Mouse (Mus musculus) adrenal gland (tissue): Measurements from ENCODE around the gene Cmc1.

Experiments used
- intact Hi-C: fragments of 180-260 bp; cut with DNase I; formaldehyde crosslinking; loops from one replicate; pipeline ENCODE4 v1.15.1; 2025
- long read RNA-seq, 2 experiments: library from polyadenylated mRNA; unstranded; transcript quantifications; one replicate each; pipeline ENCODE4 v2.0.0; 2020; ENCODE audit warnings: borderline replicate concordance in 1 of 2; ENCODE audit not compliant: insufficient replicate concordance in 1 of 2

The Cmc1 gene
- long read RNA-seq, experiment 1, transcript Cmc1-201 (4 exons, 1,169 nt): major isoform, 9 of 9 reads
- long read RNA-seq, experiment 1, partial matches to known transcripts: 0 of 9 reads
- long read RNA-seq, experiment 1, other reads (novel, unspliced or antisense): 0 of 9 reads
- long read RNA-seq, experiment 2, transcript Cmc1-201 (4 exons, 1,169 nt): major isoform, 14 of 17 reads
- long read RNA-seq, experiment 2, partial matches to known transcripts: 0 of 17 reads
- long read RNA-seq, experiment 2, other reads (novel, unspliced or antisense): 3 of 17 reads

GRCm38 (mm10) chr9:118149407-118150402 lies at the start of gene Cmc1:
Cmc1 (minus strand) TSS chr9:118150177.
- intact Hi-C loops: loop anchor here (2.0 kb wide), 1 partner anchor 105 kb away; no protein-coding TSS in a partner anchor

DNA sequence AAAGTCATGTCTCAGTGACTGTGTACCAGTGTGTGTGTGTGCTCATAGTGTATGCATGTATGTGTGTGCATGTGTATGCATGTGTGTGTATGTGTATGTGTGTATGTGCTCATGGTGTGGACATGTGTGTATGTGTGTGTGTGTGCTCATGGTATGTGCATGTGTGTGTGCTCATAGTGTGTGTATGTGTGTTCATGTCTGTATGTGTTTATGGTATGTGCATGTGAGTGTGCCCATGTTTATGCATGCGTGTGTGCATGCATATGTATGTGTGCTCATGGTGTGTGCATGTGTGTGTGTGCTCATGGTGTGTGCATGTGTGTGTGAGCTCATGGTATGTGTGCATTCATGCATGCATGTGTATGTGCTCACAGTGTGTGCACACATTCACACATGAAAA lies 48.6 kb upstream of the Cmc1 start:
- intact Hi-C loops: no loop called here

DNA sequence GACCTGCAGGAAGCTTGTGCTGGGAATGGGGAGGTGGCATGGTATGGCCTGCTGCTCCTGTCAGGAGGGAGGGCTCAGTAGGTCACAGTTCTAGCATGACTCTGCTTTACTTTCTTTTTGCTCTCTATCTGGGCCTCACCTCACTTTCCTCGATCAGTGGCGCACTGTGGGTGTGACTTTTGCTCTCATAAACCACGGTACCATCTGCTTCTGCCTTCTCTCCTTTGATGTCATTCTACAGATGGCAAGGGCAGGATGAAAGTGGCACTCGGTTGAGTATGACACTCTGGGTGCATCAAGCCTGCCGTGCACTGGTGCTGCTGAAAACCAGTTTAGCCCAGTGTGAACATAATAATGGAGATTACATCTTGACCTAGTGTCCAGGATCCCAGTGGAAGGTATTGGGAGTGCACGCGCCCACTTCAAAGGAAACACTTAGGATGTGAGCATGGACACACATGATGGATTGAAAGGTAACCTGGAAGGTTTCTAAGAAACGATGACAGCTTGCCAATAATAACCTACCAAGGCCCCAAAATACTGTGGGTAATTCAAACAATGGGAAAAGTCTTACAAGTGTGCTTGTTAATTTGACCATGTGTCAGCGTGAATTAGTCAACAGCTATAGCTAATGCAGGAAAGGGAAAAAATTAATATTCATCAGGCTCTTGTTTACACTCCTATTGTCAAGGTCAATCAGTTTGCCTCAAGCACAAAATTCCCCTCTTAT lies 46.8 kb upstream of the Cmc1 start:
- intact Hi-C loops: no loop called here

DNA sequence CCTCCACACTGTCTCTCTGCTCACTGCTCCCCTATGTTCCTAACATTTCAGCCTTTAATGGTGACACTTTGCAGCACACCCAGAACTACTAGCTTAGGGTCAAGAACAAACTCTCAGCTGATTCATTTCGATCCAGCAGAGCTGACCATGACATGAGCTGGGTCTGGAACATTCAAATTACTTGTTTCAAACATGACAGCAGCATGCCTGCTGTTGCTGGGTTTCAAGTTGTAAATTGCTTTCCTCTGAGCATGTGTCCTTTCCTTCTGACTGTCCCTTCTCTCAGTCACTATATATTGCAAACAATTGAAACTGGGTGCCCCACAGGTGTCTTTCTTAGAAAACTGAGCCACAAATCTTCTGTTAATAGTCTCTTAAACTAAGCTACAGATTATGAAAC lies 43.3 kb upstream of the Cmc1 start:
- intact Hi-C loops: no loop called here

GRCm38 (mm10) chr9:118191276-118191675 lies 41.3 kb upstream of the Cmc1 start:
- intact Hi-C loops: no loop called here

DNA sequence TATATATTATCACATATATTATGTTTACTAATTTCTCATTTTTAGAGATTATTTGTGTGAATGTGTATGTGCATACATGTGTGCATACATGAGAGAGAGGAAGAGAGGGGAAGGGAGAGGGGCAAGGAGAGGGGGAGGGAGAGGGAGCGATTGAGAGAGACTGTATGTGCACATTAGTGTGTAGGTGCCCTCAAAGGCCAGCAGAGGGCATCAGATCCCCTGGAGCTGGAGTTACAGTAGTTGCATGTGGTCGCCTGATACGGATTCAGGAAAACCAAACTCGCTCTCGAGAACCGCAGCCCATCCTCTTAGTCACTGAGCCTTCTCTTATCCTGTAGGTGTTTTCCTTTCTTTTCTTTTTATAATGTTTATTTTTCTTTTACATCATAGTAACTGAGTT lies 38.4 kb upstream of the Cmc1 start:
- intact Hi-C loops: no loop called here

- intact Hi-C loops: no loop called here
Observed at GRCm38 (mm10) chr9:118187420-118187819, 37.4 kb upstream of the Cmc1 start.

- intact Hi-C loops: no loop called here
Observed at GRCm38 (mm10) chr9:118186776-118187175, 36.8 kb upstream of the Cmc1 start.

DNA sequence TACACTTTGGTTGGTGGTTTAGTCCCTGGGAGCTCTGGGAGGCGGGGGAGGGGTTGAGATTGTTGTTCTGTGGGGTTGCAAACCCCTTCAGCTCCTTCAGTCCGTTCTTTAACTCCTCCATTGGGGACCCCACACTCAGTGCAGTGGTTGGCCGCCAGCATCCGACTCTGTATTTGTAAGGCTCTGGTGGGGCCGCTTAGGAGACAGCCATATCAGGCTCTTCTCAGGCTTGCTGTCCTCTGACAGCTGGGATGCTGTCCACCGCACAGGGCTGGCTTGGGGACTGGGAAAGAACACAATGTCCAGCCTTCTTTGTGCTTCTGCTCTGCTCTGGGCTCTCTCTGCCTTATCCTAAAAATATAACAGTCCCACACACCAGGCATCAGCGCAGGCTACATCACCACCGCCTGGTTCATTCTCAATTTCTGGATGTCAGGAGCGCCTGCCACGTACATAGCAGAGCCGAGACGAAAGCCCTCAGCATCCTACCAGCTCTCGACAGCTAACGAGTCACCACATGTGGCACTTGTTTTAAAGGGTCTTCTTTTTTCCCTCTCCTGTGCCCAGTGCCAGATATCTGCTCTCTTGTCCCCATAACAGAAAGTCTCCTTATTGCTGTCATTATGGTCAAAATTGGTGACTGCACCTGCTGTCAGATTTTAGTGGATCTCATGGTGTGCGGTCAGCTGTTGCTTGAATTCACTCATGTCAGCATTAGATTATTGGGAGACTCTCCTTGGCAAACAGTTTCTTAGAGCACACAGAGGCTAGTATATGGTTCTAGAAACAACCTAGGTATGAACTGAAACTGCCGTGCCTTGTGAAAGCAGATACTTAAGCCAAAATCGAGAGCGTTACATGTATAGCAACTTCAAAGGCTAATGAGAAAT lies 29.4 kb upstream of the Cmc1 start:
- intact Hi-C loops: no loop called here

GRCm38 (mm10) chr9:118176687-118177086 lies 26.7 kb upstream of the Cmc1 start:
- intact Hi-C loops: no loop called here

DNA sequence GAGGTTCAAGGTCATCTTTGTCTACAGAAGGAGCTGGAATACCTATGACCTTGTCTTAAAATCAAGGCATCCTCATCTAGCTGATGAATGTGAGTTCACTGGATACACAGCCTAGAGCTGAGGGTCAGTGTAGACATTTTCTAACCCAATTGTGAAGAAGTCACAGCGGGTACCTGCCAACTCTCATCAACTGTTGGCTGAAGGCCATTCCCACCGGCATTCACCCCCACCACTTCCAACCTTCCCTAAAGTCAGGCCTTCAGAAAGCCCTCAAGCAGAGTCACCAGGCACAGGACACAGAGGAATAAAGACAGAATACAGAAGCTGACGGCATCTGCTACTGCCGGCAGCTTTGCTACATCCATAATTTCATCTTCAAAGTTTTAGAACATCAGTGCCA lies 25.4 kb upstream of the Cmc1 start:
- intact Hi-C loops: no loop called here

DNA sequence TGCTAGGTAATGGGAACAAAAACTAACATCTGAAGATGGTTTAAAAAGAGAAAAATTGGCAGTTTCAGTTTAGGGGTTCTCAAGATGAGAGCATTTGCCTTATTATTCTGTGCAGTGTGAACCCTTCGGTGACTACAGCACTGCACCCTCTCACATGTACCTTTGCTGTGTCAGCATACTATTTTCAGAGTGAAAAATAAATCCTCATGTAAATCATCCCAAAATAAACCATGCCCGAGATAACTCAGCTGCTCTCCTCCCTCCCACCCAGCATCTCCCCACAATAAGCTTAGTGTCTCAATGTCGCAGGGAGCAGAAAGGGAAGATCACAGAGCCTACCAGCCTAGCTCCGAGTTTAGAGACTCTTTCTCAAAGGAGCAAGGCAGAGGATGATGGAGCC lies 23.1 kb upstream of the Cmc1 start:
- intact Hi-C loops: no loop called here

DNA sequence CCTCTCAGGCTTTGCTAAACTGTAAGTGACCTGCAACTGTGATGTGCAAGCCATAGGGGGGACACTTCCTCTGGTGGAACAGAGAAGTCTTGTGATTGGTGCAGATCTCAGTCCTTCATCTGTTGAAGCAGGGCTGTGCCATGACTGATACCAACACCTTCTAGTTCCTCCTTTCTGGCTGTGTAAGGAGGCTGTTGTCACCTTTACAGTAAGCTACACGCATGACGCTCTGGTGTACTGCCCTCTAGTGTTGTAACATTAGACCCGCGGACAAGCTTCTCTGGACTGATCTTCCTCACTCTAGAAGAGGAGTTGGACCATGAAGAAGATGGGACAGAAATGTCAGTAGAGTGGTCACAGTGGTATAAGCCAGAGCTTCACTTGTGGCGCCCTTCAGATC lies 18.6 kb upstream of the Cmc1 start:
- intact Hi-C loops: loop anchor here (1.0 to 10.0 kb wide), 2 partner anchors 68 to 316 kb away; no protein-coding TSS in a partner anchor

GRCm38 (mm10) chr9:118167606-118168005 lies 17.6 kb upstream of the Cmc1 start:
- intact Hi-C loops: loop anchor here (1.0 to 10.0 kb wide), 2 partner anchors 67 to 317 kb away; no protein-coding TSS in a partner anchor

DNA sequence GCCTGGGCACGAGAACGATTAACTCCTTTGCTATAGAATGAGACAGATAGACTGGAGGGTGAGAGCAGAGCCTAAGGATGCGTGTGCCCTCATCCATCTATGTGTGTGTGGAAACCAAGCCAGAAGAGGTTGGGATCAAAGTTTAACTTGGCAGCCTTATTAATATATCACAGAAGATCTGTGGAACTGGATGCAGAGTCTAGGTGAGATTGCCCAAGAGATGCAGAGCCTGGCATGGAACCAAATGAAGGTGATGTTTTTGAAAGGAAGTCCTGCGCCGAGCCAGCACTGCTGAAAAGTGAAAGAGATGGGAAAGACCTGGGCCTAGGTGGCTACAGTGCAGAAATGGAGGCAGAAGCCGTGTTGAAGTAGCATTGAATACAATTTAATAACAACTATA lies 11.6 kb upstream of the Cmc1 start:
- intact Hi-C loops: loop anchor here (10.0 kb wide), 1 partner anchor 323 kb away; no protein-coding TSS in a partner anchor

DNA sequence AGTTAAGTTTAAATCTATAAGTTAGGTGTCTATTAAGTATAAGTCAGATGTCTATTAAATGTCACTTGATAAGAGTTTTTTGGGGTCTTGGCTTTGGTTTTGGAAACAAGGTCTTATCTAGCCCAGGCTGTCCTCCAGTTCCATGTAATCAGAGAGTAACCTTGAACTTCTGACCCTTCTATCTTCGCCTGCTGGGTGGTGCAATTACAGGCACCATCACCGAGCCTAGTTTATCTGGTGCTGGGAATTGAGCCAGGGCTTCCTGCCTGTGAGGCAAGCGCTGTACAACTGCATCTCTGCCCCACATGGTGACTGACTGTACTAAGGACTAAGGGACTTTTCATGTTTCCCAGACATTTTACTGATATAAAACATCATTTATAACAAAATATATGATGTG lies 10.0 kb upstream of the Cmc1 start:
- intact Hi-C loops: loop anchor here (10.0 kb wide), 1 partner anchor 325 kb away; no protein-coding TSS in a partner anchor

DNA sequence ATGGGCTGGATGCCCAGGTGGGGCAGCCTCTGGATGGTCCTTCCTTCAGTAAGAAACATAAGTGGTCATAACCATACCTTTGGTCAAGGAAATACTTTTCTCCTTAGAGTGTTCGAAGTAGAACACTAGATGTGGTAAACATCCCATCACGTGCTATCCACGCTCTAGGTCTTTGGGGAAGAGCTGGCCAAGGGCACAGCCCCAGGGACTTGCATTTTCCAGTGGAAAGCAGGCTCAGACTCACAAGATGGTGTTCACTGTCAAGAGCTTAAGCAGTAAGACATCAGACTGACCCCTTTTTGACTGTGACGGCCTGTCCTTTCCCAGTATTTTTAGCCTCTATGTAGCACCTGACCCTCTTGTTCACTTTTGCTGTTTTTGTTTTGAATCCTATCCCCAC lies 8.2 kb upstream of the Cmc1 start:
- intact Hi-C loops: no loop called here

- intact Hi-C loops: no loop called here
Observed at GRCm38 (mm10) chr9:118157234-118157633, 7.3 kb upstream of the Cmc1 start.

- intact Hi-C loops: no loop called here
Observed at GRCm38 (mm10) chr9:118154666-118155065, 4.7 kb upstream of the Cmc1 start.

DNA sequence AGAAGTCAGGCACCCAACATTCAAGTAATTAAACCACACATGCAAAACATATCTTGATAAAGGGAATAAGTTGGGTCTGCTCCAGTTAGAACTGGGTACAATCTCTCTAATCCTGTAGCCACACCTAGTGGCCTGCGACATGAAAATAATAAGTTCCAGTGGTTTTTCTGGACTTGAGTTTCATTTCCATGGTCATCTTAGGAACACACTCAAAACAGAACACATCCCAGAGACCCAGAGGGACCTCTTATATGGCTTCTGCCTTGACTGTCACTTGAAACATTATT lies 1.2 kb upstream of the Cmc1 start:
- intact Hi-C loops: no loop called here
